ENCODE assay signal across 8 mouse cellular contexts in the genomic region with DNA sequence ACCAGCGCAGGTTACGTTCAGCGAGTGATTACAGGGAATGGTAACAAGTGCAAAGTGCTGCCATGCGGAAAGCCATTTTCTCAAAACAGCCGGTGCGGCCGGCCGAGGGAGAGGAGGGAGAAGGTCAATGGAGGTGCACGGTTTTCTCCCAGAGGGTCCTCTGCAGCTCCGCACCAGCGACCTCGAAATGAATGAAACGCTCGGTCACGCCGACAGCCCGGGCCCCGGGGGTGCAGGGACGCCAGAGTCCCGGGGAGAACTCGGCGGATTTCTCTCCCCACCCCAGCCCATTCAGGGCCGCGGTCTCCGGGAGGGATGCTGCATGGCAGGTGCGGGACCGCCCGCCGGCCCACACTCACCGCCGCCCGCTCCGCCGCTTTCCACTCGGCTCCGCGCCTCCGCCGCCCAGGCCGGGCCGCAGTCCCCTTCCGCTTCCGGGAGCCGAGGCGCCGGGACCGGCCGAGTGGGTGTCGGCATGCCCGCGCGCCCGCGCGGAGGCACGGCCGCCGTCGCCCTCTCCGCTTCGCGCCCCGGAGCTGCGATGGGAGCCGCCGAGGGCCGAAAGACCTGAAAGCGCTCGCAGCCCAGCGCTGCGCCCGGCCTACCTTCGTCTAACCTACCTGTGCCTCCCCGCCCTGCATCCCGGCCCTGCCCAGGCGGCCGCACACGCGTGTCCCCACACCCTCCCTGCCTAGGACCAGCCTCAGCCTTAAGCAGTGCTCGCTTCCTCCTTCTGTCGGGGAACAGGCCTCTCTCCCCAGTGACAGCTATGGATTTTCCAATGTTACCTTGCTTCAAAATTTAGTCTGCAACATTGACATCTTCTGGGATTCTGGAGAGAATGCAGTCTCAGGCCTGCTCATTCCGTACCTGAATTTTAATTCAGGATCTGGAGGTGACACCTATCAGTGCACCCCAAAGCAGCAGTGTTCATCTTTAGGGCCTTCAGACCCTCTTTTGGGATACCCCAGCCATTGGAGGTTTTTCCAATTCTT. TPM values are rescaled to one million over a fixed set of nuclear protein-coding genes. Genes with fewer than 3 reads are reported as not detected.
DNase-seq lines count a peak whose midpoint lies in the region; ATAC-seq and TF ChIP-seq lines count a peak whose summit lies in the region.

TSS of gene Zdhhc21 (minus strand) at position 828 of the 995 bp plus-strand sequence.

- H3K9ac ChIP-seq in ES-E14 (ENCODE audit: insufficient read depth, low read depth, low read length, poor library complexity, severe bottlenecking) = peak within 1 kb of the TSS; percentile 92

- DNase-seq in ES-E14 (ENCODE audit: low read depth, low spot score) = peak; percentile 25
- peak; percentile 86 to 94 for DNase-seq in cerebellum, adult 18-20 months
- peak; percentile 75 for DNase-seq in hindbrain, embryonic 10.5 days (ENCODE audit: low spot score)
- peak; percentile 75 to 83 for DNase-seq in layer of hippocampus, postnatal 14 days (ENCODE audit: low spot score in 2 of 2)
- DNase-seq in lung, postnatal 10 days = peak; percentile 81
- peak; percentile 82 for DNase-seq in ovary, postnatal 14 days (ENCODE audit: low spot score)
- peak; percentile 63 to 77 for DNase-seq in thymus, postnatal 10 days (ENCODE audit: low spot score in 2 of 2)

- WGBS in hindbrain, embryonic 10.5 days = under 1% methylated on average over 82 of the region's 82 CpGs

- peaks cover 0 to 2% of the 10 kb centered on the region in 2 experiments; a peak in 1 of 4 replicates for H3K4me1 ChIP-seq in ES-E14 (ENCODE audit: control insufficient read depth in 2 of 2, insufficient read depth in 2 of 2, low read length in 2 of 2, poor library complexity in 1 of 2)
- peaks cover 6% of the 10 kb centered on the region for H3K4me1 ChIP-seq in hindbrain, embryonic 10.5 days (replicated peaks)

- H3K4me3 ChIP-seq in ES-E14 (ENCODE audit: insufficient read depth in 1 of 2, low read depth in 1 of 2, low read length in 2 of 2, poor library complexity in 1 of 2, severe bottlenecking in 1 of 2) = peak within 1 kb of the TSS; percentile 95 to 97
- H3K4me3 ChIP-seq in hindbrain, embryonic 10.5 days = peak within 1 kb of the TSS; percentile 83

- H3K36me3 ChIP-seq in ES-E14 (ENCODE audit: control insufficient read depth, insufficient read depth, low read length, poor library complexity, severe bottlenecking) = no peaks in the 10 kb centered on the region
- H3K36me3 ChIP-seq in hindbrain, embryonic 10.5 days = no peaks in the 10 kb centered on the region

- no peaks in the 10 kb centered on the region for H3K9me3 ChIP-seq in ES-E14 (ENCODE audit: control insufficient read depth, insufficient read depth, low read depth, low read length)
- no peaks in the 10 kb centered on the region for H3K9me3 ChIP-seq in hindbrain, embryonic 10.5 days

- H3K27ac ChIP-seq in ES-E14 (ENCODE audit: insufficient read depth, low read depth, low read length, poor library complexity, severe bottlenecking) = no peak within 1 kb of the TSS
- peak within 1 kb of the TSS; percentile 96 for H3K27ac ChIP-seq in hindbrain, embryonic 10.5 days

- ATAC-seq in frontal cortex, adult (ENCODE audit: low TSS enrichment) = peak; percentile 94

- in situ Hi-C loops in ES-E14 (cut with MboI; ENCODE audit: low sequenced_read_pairs in 2 of 2, unreplicated experiment in 2 of 2) = no loop called here

- no peaks in the 10 kb centered on the region for H3K27me3 ChIP-seq in hindbrain, embryonic 10.5 days (ENCODE audit: insufficient read depth, poor library complexity, severe bottlenecking)

TF ChIP-seq in ES-E14, 5 proteins besides CTCF, POLR2A, EP300 and RAD21:
- no peak for TF ChIP-seq ZC3H11A (IDR thresholded peaks at IDR 0.05; ENCODE audit: borderline replicate concordance, low read depth, low read length)
- TF ChIP-seq MAFK (IDR thresholded peaks at IDR 0.05; ENCODE audit: insufficient read depth, low read depth, low read length) = no peak
- no peak for TF ChIP-seq HCFC1 (IDR thresholded peaks at IDR 0.05; ENCODE audit: borderline replicate concordance, insufficient read depth, low read length)
- no peak for TF ChIP-seq CHD2 (IDR thresholded peaks at IDR 0.05; ENCODE audit: low read depth, low read length)
- TF ChIP-seq ZNF384 (IDR thresholded peaks at IDR 0.05; ENCODE audit: low read depth, low read length) = no peak

RNA-seq across cellular contexts. Expression of gene Zdhhc21, which starts in this region (rescaled TPM):
- 17.6 and 18.7 TPM in 2 replicates for total RNA-seq in ES-E14 (2012; rRNA removed)
- polyA plus RNA-seq in hindbrain, embryonic 10.5 days (2016; fragmentation: Nextera tagmentation; extraction: Ambion mirVana) = 15.4 and 15.7 TPM in 2 replicates
- 10 to 100 TPM; 43.7 to 46.7 TPM for total RNA-seq in layer of hippocampus, postnatal 14 days (2021)

Comparison
In these comparisons a context has a peak if more than half of its experiments do, and no peak if none do; other contexts are left out.
1. DNase-seq: peak in every context shown above with its lines; median percentile 90 in cerebellum, adult 18-20 months; 82 in ovary, postnatal 14 days; 81 in lung, postnatal 10 days; 79 in layer of hippocampus, postnatal 14 days; 75 in hindbrain, embryonic 10.5 days; 70 in thymus, postnatal 10 days; 25 in ES-E14.